Mouse (Mus musculus): Measurements from ENCODE around the gene Slc5a10.

- TF ChIP-seq FOSL1 (IDR thresholded peaks at IDR 0.05; ENCODE audit: insufficient read depth, low read length, poor library complexity, severe bottlenecking) (no peak), CTCF (IDR thresholded peaks at IDR 0.05; ENCODE audit: control insufficient read depth, insufficient read depth, insufficient read length) (no peak), MAX (IDR thresholded peaks at IDR 0.05) (no peak), USF1 (IDR thresholded peaks at IDR 0.05; ENCODE audit: low read depth) (no peak), MYOG (IDR thresholded peaks at IDR 0.05; ENCODE audit: control insufficient read depth, extremely low read depth, insufficient read length) (no peak)
Observed at GRCm38 (mm10) chr11:61708928-61709327, 11.7 kb downstream of the Slc5a10 start.
